Comparison of ENCODE assay signal across 13 mouse cellular contexts in genomic region chr3:51158449-51158848, GRCm38 (mm10).
"Had no signal": no experiment of that assay in that cellular context is flagged by ENCODE, and none has a peak within 500 bp of the region (broad histone marks: within the 10 kb centered on the region; RNA-seq: fewer than 3 reads in every experiment).

No protein-coding gene starts in this region.

- H3K4me2 ChIP-seq: intestine, embryonic 15.5 days; limb, embryonic 15.5 days; lung, embryonic 14.5 days; midbrain, embryonic 13.5 days; neural tube, embryonic 15.5 days had no signal

- H3K9ac ChIP-seq: intestine, embryonic 15.5 days; limb, embryonic 15.5 days; lung, embryonic 14.5 days; midbrain, embryonic 13.5 days; neural tube, embryonic 15.5 days had no signal

- H3K9me3 ChIP-seq: intestine, embryonic 15.5 days; limb, embryonic 15.5 days; midbrain, embryonic 13.5 days; neural tube, embryonic 15.5 days had no signal

- ATAC-seq: intestine, embryonic 15.5 days; midbrain, embryonic 13.5 days had no signal

- H3K27me3 ChIP-seq: intestine, embryonic 15.5 days; limb, embryonic 15.5 days; midbrain, embryonic 13.5 days; neural tube, embryonic 15.5 days had no signal

- H3K27ac ChIP-seq: intestine, embryonic 15.5 days; limb, embryonic 15.5 days; midbrain, embryonic 13.5 days; neural tube, embryonic 15.5 days; stomach, postnatal 0 days had no signal

- H3K36me3 ChIP-seq: intestine, embryonic 15.5 days; limb, embryonic 15.5 days; midbrain, embryonic 13.5 days; neural tube, embryonic 15.5 days had no signal

- DNase-seq: kidney, adult 18-20 months; kidney, postnatal 10 days; left cerebral cortex, postnatal 4 days; lung, embryonic 14.5 days; lung, postnatal 10 days; lung, postnatal 4 days; thymus, postnatal 4 days had no signal

- H3K4me3 ChIP-seq: intestine, embryonic 15.5 days; limb, embryonic 15.5 days; midbrain, embryonic 13.5 days; myocyte; neural tube, embryonic 15.5 days had no signal
